Mouse (Mus musculus): Measurements from ENCODE around the gene Mak.
"Not testable (repeated sequence)": the region's sequence is repeated elsewhere in the genome, so short reads cannot be mapped to it uniquely, and the experiment has no call there.

Gene Mak

DNA sequence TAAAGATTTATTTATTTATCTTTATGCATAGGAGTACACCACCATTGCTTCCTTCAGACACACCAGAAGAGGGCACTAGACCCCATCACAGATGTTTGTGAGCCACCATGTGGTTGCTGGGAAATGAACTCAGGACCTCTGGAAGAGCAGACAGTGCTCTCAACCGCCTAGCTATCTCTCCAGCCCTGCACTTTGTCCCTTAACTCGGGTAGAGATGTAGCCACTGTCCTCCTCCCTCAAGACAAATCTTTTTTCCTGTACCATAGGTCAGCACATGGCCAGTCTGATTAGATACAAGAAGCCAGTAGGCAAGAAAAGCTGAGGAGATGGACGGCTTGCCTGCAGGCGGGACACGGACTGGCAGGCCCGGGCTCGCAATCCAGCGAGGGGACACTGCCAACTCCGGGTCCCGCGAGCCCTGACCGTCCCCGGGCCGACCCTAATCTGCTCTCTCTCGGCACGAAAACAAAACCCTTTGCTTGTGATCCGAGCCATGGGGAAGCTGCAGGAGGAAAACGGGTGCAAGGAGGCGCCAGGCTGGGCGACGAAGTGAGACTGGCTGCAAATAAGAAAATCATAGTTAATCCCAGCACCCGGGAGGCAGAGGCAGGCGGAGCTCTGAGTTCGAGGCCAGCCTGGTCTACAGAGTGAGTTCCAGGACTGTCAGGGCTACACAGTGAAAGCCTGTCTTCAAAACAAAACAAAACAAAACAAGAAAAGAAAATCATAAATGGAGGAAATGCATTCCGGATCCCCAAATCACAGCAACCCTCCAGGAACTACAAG, 79.2 kb downstream of the Mak start:
- no peak for DNase-seq (ENCODE audit: low read depth, low spot score)

DNA sequence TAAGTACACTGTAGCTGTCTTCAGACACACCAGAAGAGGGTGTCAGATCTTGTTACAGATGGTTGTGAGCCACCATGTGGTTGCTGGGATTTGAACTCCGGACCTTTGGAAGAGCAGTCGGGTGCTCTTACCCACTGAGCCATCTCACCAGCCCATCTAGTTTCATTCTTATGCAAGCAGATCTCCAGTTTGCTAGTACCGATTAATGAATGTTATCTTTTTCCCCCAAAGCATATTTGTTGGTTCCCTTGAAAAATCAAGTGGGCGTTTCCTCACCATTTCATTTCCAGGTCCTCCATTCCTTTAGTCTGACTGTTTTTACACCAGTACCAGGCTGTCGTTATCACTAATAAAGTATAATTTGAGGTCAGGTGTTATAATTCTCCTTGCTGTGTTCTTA, 81.0 kb downstream of the Mak start:
- not testable (repeated sequence) for DNase-seq (ENCODE audit: low read depth, low spot score)

DNA sequence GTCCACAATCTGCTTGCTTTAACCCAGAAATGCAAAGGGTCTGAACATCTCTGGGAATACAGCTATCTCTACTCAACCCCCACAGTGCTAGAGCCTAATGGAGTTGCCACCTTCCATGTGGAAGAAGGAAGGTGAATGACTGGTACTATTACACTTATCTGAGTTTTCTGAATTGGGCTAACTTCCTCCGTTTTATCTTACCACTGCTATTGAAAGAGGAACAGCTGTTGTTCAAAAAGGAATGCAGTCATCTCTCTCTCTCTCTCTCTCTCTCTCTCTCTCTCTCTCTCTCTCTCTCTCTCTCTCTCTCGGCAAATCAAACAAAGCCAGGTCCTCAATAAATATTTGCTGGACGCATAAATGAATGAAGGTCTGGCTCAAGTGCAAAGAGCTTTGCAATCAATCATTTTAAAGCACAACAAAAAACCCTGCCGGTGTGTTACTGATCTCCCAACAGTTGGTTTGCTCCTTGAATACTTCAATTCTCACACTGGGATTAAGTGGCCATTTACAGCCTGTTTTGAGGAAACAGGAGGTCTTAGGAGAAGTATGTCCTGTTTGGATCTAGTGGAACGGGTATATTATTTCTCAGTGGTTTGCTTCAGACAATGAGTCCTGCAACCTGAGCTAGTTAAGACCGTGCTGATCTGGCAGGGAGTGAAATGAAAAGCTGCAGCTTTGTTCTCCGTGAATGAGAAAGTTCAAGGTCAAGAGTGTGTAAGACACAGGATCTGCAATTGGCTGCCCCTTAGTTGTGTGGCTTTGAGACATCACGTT, 84.8 kb downstream of the Mak start:
- no peak for DNase-seq (ENCODE audit: low read depth, low spot score)

DNA sequence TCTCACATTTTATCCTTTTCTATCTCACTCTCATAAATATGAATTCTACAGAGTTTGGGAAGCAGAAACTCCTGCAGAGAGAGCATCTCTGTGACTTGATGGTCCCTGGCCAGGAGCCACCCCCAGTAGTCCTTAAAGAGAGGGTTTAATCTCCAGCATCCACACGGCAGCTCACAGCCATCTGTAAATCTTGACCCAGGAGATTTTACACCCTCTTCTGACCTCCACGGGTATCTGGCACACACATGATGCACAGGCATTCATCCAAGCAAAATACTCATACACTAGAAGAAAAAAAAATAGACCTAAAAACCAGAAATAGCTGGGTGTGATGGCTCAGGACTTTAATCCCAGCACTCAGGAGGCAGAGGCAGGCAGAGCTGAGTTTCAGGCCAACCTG, 91.1 kb downstream of the Mak start:
- DNase-seq (ENCODE audit: low read depth, low spot score), result no peak

DNA sequence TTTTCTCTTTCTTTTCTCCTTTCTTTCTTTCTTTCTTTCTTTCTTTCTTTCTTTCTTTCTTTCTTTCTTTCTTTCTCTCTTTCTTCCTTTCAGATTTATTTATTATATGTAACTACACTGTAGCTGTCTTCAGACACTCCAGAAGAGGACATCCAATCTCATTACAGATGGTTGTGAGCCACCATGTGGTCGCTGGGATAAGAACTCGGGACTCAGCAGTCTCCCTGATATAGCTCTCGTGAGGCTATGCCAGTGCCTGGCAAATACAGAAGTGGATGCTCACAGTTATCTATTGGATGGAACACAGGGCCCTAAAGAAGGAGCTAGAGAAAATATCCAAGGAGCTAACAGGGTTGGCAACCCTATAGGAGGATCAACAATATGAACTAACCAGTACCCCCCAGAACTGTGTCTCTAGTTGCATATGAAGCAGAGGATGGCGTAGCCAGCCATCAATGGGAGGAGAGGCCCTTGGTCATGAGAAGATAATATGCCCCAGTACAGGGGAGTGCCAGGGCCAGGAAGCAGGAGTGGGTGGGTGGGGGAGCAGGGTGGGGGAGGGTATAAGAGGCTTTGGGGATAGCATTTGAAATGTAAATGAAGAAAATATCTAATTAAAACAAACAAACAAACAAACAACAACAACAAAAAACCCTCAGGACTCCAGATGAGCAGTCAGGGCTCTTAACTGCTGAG, 91.8 kb downstream of the Mak start:
- DNase-seq (ENCODE audit: low read depth, low spot score), result not testable (repeated sequence)

DNA sequence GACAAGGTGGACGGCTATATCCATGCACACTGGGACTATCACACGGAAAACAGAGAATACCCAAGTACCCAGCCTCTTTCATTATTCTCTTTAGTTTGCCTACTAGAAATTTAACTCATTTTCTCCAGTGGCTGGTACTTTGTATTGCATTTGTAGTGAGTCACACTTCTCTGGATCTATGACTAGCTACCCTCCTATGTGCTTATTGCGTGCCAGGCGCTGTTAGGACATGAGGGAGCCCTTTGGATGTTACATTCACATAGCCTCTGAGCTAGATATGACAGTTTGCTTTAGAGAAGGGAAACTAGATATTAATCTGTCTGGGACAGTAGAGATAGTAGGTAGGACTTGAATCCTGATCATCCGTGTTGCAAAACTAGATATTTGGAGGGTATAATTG, 93.4 kb downstream of the Mak start:
- no peak for DNase-seq (ENCODE audit: low read depth, low spot score)

DNA sequence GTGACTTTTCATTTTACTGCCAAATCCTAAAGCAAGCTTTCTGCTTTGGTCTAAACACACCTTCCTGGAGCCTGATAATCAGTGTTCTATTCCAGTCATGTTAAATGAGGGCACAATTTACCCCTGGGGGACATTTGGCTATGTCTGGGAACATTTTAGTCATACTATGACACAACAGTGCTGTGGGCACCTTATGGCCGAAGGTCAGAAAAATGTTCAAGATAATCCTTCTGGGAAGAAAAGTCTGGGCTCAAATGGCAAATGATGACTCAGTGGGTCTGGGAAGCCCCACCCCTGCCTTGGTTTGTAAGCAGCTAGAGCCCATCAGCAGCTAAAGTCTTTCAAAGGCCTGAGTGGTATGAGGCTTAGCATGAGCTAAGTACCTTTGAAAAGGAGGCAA, 96.7 kb downstream of the Mak start:
- DNase-seq (ENCODE audit: low read depth, low spot score), result no peak

DNA sequence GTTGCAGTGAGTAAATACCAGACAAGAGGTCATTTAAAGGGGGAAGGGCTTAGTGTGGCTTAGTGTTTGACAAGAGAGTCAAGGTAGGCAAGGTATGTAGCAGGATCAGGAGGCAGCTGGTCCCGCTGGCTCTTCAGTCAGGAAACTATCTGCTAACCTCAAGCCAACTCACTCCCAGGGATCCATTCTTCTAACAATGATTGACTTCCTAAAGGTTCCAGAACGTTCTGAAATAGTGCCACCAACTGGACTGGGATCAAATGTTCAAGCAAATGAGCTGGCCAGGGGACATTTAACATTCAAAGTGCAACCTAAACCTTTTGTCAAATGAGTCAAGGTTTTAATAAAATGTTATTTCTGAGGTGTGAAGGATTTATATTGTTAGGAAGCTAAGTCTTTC, 100.2 kb downstream of the Mak start:
- no peak for DNase-seq (ENCODE audit: low read depth, low spot score)

DNA sequence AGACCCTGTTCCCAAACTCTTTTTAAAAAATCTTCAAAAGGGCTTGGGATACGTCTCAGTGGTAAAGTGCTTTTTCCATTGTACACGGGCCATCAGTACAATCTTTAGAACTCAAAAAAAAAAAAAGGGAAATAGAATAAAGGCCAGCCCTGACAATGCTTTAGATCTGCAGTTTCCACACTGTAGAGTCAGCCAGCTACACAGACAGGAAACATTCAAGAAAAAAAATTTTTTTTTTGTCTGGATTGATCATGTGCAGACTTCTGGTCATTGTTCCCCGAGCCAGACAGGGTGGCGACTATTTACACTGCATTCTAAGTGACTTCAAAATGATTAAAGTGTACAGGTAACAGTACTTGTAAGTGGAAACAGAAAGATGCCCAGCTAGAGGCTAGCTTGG, 100.9 kb downstream of the Mak start:
- DNase-seq (ENCODE audit: low read depth, low spot score), result no peak

DNA sequence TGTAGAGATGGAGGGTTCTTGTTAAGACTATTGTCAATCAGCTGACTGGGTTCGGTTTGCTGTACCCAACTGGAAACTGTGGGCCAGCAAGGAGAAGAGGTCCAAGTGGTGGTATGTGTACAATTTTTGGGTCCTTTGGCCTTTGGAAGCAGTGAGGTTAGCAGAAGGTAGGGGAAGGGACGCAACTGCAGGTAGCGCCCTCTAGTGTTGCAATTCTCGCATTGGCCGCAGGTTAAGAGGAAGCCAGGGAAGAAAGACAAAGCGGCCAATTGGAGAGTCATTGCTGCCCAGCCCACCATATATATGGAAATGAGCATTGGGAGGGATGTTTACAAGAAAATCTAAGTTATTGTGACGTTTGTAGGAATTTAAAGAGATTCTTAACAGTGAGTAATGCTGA, 101.9 kb downstream of the Mak start:
- peak; percentile 30 for DNase-seq (ENCODE audit: low read depth, low spot score)

Data from CD4-positive helper T cell, adult 2 months (primary cell).